Mouse (Mus musculus) G1E (cell line): ENCODE data around the gene Madd.

Source experiments
- CTCF ChIP-seq: IDR thresholded peaks from 2 replicates; pipeline ENCODE4 v1.5.1; 2012; ENCODE audit warnings: low read depth, low read length, inconsistent platforms, mixed read lengths
- TAL1 ChIP-seq: conservative IDR thresholded peaks from 2 replicates; pipeline ENCODE4 v1.6.1; 2012; ENCODE audit warnings: low read depth, low read length, inconsistent platforms, mixed read lengths

DNA sequence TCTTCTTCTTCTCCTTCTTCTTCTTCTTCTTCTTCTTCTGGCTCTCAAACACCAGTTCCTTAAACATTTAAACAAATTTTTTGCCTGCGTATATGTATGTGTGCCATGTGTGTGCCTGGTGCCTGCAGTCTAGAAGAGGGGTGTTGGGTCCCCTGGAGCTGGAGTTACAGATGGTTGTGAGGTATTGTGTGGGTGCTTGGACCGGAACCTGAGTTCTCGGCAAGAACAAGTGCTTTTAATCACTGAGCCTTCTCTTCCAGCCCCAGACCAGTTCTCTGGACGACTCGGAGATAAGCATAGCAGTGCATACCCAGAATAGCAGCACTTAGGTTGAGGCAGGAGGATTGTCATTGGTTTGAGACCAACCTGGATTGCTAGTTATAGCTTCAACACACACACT is 66.8 kb downstream of the Madd start:
- no peak for TF ChIP-seq CTCF
- TF ChIP-seq TAL1 = no peak
